Mouse (Mus musculus): ENCODE data around the gene Gm17332. TPM values are rescaled to one million over a fixed set of nuclear protein-coding genes. Genes with fewer than 3 reads are reported as not detected.

Gene Gm17332
- polyA plus RNA-seq (2012; rRNA removed) (not detected in 2 replicates), polyA plus RNA-seq (2014; fragmentation: Nextera tagmentation; extraction: Ambion mirVana) (not detected in 2 replicates)

- ATAC-seq (ENCODE audit: insufficient read depth) (no peak), DNase-seq (ENCODE audit: low read depth in 3 of 3, low spot score in 3 of 3) (no peak)
- H3K4me2 ChIP-seq (ENCODE audit: low read depth): no peak within 1 kb of the TSS
- TF ChIP-seq CTCF (IDR thresholded peaks at IDR 0.05; ENCODE audit: low read depth) (no peak), EP300 (IDR thresholded peaks at IDR 0.05; ENCODE audit: low read depth) (no peak)
- H3K4me3 ChIP-seq (ENCODE audit: insufficient read depth in 1 of 2, low read depth in 2 of 2, low read length in 2 of 2): no peak within 1 kb of the TSS
- H3K9me3 ChIP-seq (ENCODE audit: control insufficient read depth, low read length): no peaks in the 10 kb centered on the region
- H3K27ac ChIP-seq: no peak within 1 kb of the TSS
- no peaks in the 10 kb centered on the region for H3K36me3 ChIP-seq (replicated peaks; ENCODE audit: control insufficient read depth, insufficient read depth, low read depth)
- H3K9ac ChIP-seq (replicated peaks): no peak within 1 kb of the TSS
- H3K4me1 ChIP-seq (replicated peaks; ENCODE audit: control insufficient read depth in 2 of 2, insufficient read depth in 2 of 2, low read length in 1 of 2): no peaks in the 10 kb centered on the region
- no peaks in the 10 kb centered on the region for H3K27me3 ChIP-seq (ENCODE audit: control insufficient read depth, insufficient read depth, low read length)
Measured at GRCm38 (mm10) chr11:31182362-31182761, at the start of gene Gm17332. Gm17332 (minus strand) TSS chr11:31182462.

- no peak for DNase-seq (ENCODE audit: low read depth in 3 of 3, low spot score in 3 of 3)
- Histone ChIP-seq H3K36me3 (replicated peaks; ENCODE audit: control insufficient read depth, insufficient read depth, low read depth) (no peaks in the 10 kb centered on the region), H3K9me3 (ENCODE audit: control insufficient read depth, low read length) (no peaks in the 10 kb centered on the region), H3K4me3 (ENCODE audit: insufficient read depth in 1 of 2, low read depth in 2 of 2, low read length in 2 of 2) (no peak overlapping the region), H3K27ac (no peak overlapping the region), H3K4me1 (replicated peaks; ENCODE audit: control insufficient read depth in 2 of 2, insufficient read depth in 2 of 2, low read length in 1 of 2) (no peaks in the 10 kb centered on the region), H3K9ac (replicated peaks) (no peak overlapping the region), H3K27me3 (ENCODE audit: control insufficient read depth, insufficient read depth, low read length) (no peaks in the 10 kb centered on the region), H3K4me2 (ENCODE audit: low read depth) (no peak overlapping the region)
- TF ChIP-seq EP300 (IDR thresholded peaks at IDR 0.05; ENCODE audit: low read depth) (no peak), CTCF (IDR thresholded peaks at IDR 0.05; ENCODE audit: low read depth) (no peak)
- WGBS (ENCODE audit: insufficient replicate concordance): 37% methylated on average over 4 of the region's 4 CpGs
- ATAC-seq (ENCODE audit: insufficient read depth): no peak
Measured at GRCm38 (mm10) chr11:31229966-31230365, 47.7 kb upstream of the Gm17332 start.

GRCm38 (mm10) chr11:31225359-31225758 lies 43.1 kb upstream of the Gm17332 start:
- Histone ChIP-seq H3K4me2 (ENCODE audit: low read depth) (no peak overlapping the region), H3K4me3 (ENCODE audit: insufficient read depth in 1 of 2, low read depth in 2 of 2, low read length in 2 of 2) (no peak overlapping the region), H3K9me3 (ENCODE audit: control insufficient read depth, low read length) (no peaks in the 10 kb centered on the region), H3K27me3 (ENCODE audit: control insufficient read depth, insufficient read depth, low read length) (no peaks in the 10 kb centered on the region), H3K9ac (replicated peaks) (no peak overlapping the region), H3K27ac (no peak overlapping the region), H3K4me1 (replicated peaks; ENCODE audit: control insufficient read depth in 2 of 2, insufficient read depth in 2 of 2, low read length in 1 of 2) (no peaks in the 10 kb centered on the region), H3K36me3 (replicated peaks; ENCODE audit: control insufficient read depth, insufficient read depth, low read depth) (no peaks in the 10 kb centered on the region)
- ATAC-seq (ENCODE audit: insufficient read depth): no peak
- 73% methylated on average over 1 of the region's 1 CpGs for WGBS (ENCODE audit: insufficient replicate concordance)
- TF ChIP-seq EP300 (IDR thresholded peaks at IDR 0.05; ENCODE audit: low read depth): no peak
- TF ChIP-seq CTCF (IDR thresholded peaks at IDR 0.05; ENCODE audit: low read depth): no peak
- DNase-seq (ENCODE audit: low read depth in 3 of 3, low spot score in 3 of 3): no peak

GRCm38 (mm10) chr11:31218009-31218408 lies 35.7 kb upstream of the Gm17332 start:
- DNase-seq (ENCODE audit: low read depth in 3 of 3, low spot score in 3 of 3): no peak
- Histone ChIP-seq H3K9ac (replicated peaks) (no peak overlapping the region), H3K4me2 (ENCODE audit: low read depth) (no peak overlapping the region), H3K4me3 (ENCODE audit: insufficient read depth in 1 of 2, low read depth in 2 of 2, low read length in 2 of 2) (no peak overlapping the region), H3K27me3 (ENCODE audit: control insufficient read depth, insufficient read depth, low read length) (no peaks in the 10 kb centered on the region), H3K9me3 (ENCODE audit: control insufficient read depth, low read length) (no peaks in the 10 kb centered on the region), H3K36me3 (replicated peaks; ENCODE audit: control insufficient read depth, insufficient read depth, low read depth) (no peaks in the 10 kb centered on the region), H3K4me1 (replicated peaks; ENCODE audit: control insufficient read depth in 2 of 2, insufficient read depth in 2 of 2, low read length in 1 of 2) (no peaks in the 10 kb centered on the region), H3K27ac (no peak overlapping the region)
- no peak for ATAC-seq (ENCODE audit: insufficient read depth)
- TF ChIP-seq CTCF (IDR thresholded peaks at IDR 0.05; ENCODE audit: low read depth) (no peak), EP300 (IDR thresholded peaks at IDR 0.05; ENCODE audit: low read depth) (no peak)

- DNase-seq (ENCODE audit: low read depth in 3 of 3, low spot score in 3 of 3) (no peak), ATAC-seq (ENCODE audit: insufficient read depth) (no peak)
- TF ChIP-seq EP300 (IDR thresholded peaks at IDR 0.05; ENCODE audit: low read depth) (no peak), CTCF (IDR thresholded peaks at IDR 0.05; ENCODE audit: low read depth) (no peak)
- H3K36me3 ChIP-seq (replicated peaks; ENCODE audit: control insufficient read depth, insufficient read depth, low read depth): no peaks in the 10 kb centered on the region
- no peak overlapping the region for H3K27ac ChIP-seq
- H3K9ac ChIP-seq (replicated peaks): no peak overlapping the region
- 64% methylated on average over 3 of the region's 3 CpGs for WGBS (ENCODE audit: insufficient replicate concordance)
- no peak overlapping the region for H3K4me3 ChIP-seq (ENCODE audit: insufficient read depth in 1 of 2, low read depth in 2 of 2, low read length in 2 of 2)
- no peaks in the 10 kb centered on the region for H3K27me3 ChIP-seq (ENCODE audit: control insufficient read depth, insufficient read depth, low read length)
- H3K4me1 ChIP-seq (replicated peaks; ENCODE audit: control insufficient read depth in 2 of 2, insufficient read depth in 2 of 2, low read length in 1 of 2): no peaks in the 10 kb centered on the region
- H3K4me2 ChIP-seq (ENCODE audit: low read depth): no peak overlapping the region
- no peaks in the 10 kb centered on the region for H3K9me3 ChIP-seq (ENCODE audit: control insufficient read depth, low read length)
Measured at GRCm38 (mm10) chr11:31195621-31196363, 13.5 kb upstream of the Gm17332 start.
